Mouse (Mus musculus): Measurements from ENCODE around the gene P2ry12. TPM values are rescaled to one million over a fixed set of nuclear protein-coding genes. Genes with fewer than 3 reads are reported as not detected.

The P2ry12 gene
- 4.5 and 5.6 TPM in 2 replicates for polyA plus RNA-seq (2014; fragmentation: Nextera tagmentation; extraction: Ambion mirVana)

DNA sequence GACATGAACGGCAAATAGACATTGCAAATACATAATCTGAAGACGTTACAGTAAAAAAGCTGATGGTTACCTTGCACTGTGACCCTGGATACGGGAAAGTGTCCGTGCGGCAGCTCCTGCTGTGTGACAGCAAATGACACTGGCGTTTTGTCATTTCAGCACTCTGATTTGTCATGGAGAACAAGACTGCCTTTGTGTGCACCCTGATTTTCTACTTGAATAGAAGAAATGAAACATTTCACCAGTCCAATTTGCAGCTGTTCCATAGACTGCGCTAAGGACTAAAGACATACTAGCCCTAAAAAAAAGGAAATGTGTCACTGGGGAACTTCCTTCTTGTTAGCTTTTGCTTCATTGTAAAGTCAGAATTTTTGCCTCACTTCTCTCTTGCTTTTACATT, at the start of gene P2ry12:
Gene P2ry12 (minus strand): TSS at position 168 of the 400 bp plus-strand sequence.
- Histone ChIP-seq H3K4me3 (replicated peaks; ENCODE audit: low read depth, low read length) (no peak within 1 kb of the TSS), H3K9ac (replicated peaks; ENCODE audit: low read length) (no peak within 1 kb of the TSS), H3K27ac (replicated peaks; ENCODE audit: low read depth, low read length) (no peak within 1 kb of the TSS), H3K4me2 (ENCODE audit: low read length) (peak within 1 kb of the TSS; percentile 22; the same call in 1 of the 2 replicates), H3K36me3 (ENCODE audit: control insufficient read depth, insufficient read depth, low read length) (no peaks in the 10 kb centered on the region), H3K9me3 (ENCODE audit: control insufficient read depth, low read length) (no peaks in the 10 kb centered on the region), H3K27me3 (ENCODE audit: control insufficient read depth, insufficient read depth, low read length) (no peaks in the 10 kb centered on the region), H3K4me1 (ENCODE audit: control insufficient read depth, insufficient read depth, low read length) (peaks cover 11% of the 10 kb centered on the region)
- ATAC-seq (ENCODE audit: low FRiP score, low TSS enrichment) (peak; percentile 48; the same call in 1 of the 2 replicates), DNase-seq (peak; percentile 48)
- 8% methylated on average over 7 of the region's 7 CpGs for WGBS

DNA sequence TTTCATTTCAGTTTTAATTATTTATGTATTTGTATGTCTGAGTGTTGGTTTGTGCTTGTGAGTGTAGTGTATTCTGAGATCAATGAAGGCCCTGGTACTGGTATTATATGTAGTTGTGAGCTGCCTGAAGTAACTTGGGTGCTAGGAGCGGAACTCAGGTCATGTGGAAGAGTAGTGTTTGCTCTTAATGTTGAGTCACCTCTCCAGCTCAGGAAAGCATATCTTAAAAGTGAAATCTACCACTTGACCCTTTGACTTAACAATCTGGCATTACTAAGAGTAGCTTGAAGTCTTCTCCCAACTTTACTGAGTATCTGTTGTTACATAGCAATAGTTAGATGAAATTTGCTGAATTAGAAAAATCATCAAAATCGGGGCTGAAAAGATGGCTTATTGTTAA, 42.8 kb upstream of the P2ry12 start:
- Histone ChIP-seq H3K9ac (replicated peaks; ENCODE audit: low read length) (no peak overlapping the region), H3K36me3 (ENCODE audit: control insufficient read depth, insufficient read depth, low read length) (no peaks in the 10 kb centered on the region), H3K27me3 (ENCODE audit: control insufficient read depth, insufficient read depth, low read length) (no peaks in the 10 kb centered on the region), H3K9me3 (ENCODE audit: control insufficient read depth, low read length) (no peaks in the 10 kb centered on the region), H3K4me2 (ENCODE audit: low read length) (no peak overlapping the region), H3K4me3 (replicated peaks; ENCODE audit: low read depth, low read length) (no peak overlapping the region), H3K27ac (replicated peaks; ENCODE audit: low read depth, low read length) (no peak overlapping the region), H3K4me1 (ENCODE audit: control insufficient read depth, insufficient read depth, low read length) (no peaks in the 10 kb centered on the region)
- 94% methylated on average over 2 of the region's 2 CpGs for WGBS
- DNase-seq = no peak
- ATAC-seq (ENCODE audit: low FRiP score, low TSS enrichment) = no peak

DNA sequence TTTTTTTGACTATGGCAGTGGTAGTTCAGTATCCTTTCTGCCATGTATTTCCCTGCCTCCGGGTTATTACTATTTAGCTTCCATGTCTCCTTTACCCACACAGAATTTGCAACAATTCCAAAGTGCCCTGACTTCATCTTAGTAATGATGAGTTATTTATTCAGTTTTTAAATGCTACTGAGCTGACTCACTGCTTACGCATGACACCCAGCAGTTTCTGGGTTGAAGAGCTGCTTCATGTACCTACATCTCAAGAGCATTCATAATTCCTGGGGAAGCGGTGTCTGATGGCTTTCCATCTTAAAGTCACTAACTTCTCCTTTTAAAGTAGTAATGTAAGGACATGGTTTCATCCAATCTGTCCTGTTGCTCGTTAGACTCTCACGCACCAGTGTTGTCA, 42.3 kb upstream of the P2ry12 start:
- H3K4me3 ChIP-seq (replicated peaks; ENCODE audit: low read depth, low read length) = no peak overlapping the region
- no peaks in the 10 kb centered on the region for H3K9me3 ChIP-seq (ENCODE audit: control insufficient read depth, low read length)
- WGBS = 97% methylated on average over 5 of the region's 5 CpGs
- H3K9ac ChIP-seq (replicated peaks; ENCODE audit: low read length) = no peak overlapping the region
- no peaks in the 10 kb centered on the region for H3K27me3 ChIP-seq (ENCODE audit: control insufficient read depth, insufficient read depth, low read length)
- DNase-seq (no peak), ATAC-seq (ENCODE audit: low FRiP score, low TSS enrichment) (no peak)
- no peak overlapping the region for H3K27ac ChIP-seq (replicated peaks; ENCODE audit: low read depth, low read length)
- H3K4me1 ChIP-seq (ENCODE audit: control insufficient read depth, insufficient read depth, low read length) = no peaks in the 10 kb centered on the region
- H3K36me3 ChIP-seq (ENCODE audit: control insufficient read depth, insufficient read depth, low read length) = no peaks in the 10 kb centered on the region
- H3K4me2 ChIP-seq (ENCODE audit: low read length) = no peak overlapping the region

DNA sequence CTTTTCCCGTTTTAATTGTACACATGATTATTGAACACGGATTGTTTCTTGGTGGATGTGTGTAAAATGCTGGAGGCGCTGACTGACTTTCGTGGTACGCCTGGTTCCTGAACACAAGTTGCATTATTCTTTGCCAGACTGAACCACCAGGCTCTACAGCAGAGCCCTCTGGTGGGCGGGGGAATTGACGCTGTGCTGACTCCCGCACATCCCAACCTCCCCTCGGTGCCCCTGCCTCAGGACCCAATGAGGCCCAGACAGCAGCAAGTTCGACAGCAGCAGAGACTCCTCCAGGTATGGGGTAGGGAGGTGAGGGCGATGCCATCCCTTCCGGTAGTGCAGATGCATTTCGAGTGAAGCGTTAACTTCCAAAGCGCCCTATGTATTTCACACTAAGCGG, 35.0 kb upstream of the P2ry12 start:
- H3K4me1 ChIP-seq (ENCODE audit: control insufficient read depth, insufficient read depth, low read length) = no peaks in the 10 kb centered on the region
- H3K9me3 ChIP-seq (ENCODE audit: control insufficient read depth, low read length) = no peaks in the 10 kb centered on the region
- no peak overlapping the region for H3K4me2 ChIP-seq (ENCODE audit: low read length)
- H3K4me3 ChIP-seq (replicated peaks; ENCODE audit: low read depth, low read length) = no peak overlapping the region
- H3K36me3 ChIP-seq (ENCODE audit: control insufficient read depth, insufficient read depth, low read length) = no peaks in the 10 kb centered on the region
- no peaks in the 10 kb centered on the region for H3K27me3 ChIP-seq (ENCODE audit: control insufficient read depth, insufficient read depth, low read length)
- ATAC-seq (ENCODE audit: low FRiP score, low TSS enrichment) = no peak; the same call in 1 of the 2 replicates
- no peak for DNase-seq
- H3K9ac ChIP-seq (replicated peaks; ENCODE audit: low read length) = no peak overlapping the region
- H3K27ac ChIP-seq (replicated peaks; ENCODE audit: low read depth, low read length) = no peak overlapping the region
- WGBS = 89% methylated on average over 16 of the region's 16 CpGs

DNA sequence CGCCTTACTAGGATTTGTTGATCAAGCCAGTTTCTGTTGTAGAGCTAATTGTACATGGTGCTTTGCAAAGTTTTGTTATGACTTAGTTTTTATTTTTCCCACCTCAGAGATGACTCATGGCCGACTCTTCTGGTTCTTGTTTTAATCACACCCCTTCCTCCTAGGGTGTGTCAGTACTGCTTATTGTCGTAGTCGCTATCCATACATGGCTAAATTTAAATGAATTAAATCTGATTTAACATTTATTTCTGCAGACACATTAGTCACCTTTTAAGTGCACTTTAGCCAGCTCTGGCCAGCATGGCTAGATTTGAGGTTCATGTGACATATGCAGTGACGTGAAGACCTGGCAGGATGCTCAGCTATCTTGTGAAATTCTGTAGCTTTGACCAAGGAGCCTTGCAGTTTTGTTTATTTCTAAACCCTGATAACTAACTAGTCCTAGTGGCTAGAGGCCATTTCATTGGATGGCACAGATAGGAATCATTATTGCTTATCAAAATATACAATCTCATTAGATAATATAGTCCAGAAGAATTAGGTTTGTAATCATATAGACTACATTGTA, 34.0 kb upstream of the P2ry12 start:
- no peak for ATAC-seq (ENCODE audit: low FRiP score, low TSS enrichment)
- WGBS = 95% methylated on average over 5 of the region's 5 CpGs
- H3K4me2 ChIP-seq (ENCODE audit: low read length) = no peak overlapping the region

DNA sequence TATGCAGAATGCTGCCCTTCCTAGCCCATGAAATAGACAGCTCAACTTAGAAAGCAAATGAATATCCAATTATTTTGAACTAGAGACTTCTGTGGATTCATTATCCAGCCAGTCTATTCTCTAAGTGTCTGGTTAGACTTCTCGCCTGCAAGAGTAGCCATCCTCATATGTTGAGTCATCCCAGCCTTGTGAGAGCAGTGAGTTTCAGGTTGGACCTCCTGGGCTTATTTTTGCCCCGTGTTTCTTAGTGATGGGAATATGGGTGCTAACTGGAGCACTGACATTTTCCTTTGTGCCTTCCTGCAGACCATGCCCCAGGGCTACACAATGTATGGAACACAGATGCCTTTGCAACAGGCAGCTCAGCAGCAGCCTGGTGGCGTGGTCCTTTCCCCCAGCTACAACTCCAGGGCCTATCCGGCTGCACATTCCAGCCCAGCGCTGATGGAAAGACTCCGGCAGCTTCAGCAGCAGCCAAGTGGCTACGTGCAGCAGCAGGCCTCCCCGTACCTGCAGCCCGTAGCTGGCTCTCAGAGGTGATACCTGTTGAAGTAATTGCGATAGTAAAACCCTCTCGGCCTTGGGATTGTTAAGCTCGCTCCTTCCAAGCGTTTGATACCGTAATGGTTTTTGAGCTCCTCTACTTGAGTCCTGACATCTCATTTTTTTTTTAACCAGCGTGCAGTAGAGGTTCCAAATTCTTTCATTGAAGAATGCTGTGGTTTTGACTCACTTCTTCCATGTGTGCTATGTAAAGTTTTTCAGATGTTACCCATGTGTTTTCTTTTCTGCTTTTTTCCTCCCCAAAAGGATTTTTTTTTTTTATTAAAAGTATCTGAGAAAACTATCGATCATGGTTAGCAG, 33.3 kb upstream of the P2ry12 start:
- WGBS = 93% methylated on average over 16 of the region's 16 CpGs
- no peak overlapping the region for H3K4me2 ChIP-seq (ENCODE audit: low read length)
- H3K36me3 ChIP-seq (ENCODE audit: control insufficient read depth, insufficient read depth, low read length) = no peaks in the 10 kb centered on the region
- ATAC-seq (ENCODE audit: low FRiP score, low TSS enrichment) (no peak), DNase-seq (no peak)
- no peaks in the 10 kb centered on the region for H3K4me1 ChIP-seq (ENCODE audit: control insufficient read depth, insufficient read depth, low read length)
- no peaks in the 10 kb centered on the region for H3K27me3 ChIP-seq (ENCODE audit: control insufficient read depth, insufficient read depth, low read length)
- no peaks in the 10 kb centered on the region for H3K9me3 ChIP-seq (ENCODE audit: control insufficient read depth, low read length)
- H3K4me3 ChIP-seq (replicated peaks; ENCODE audit: low read depth, low read length) = no peak overlapping the region
- H3K9ac ChIP-seq (replicated peaks; ENCODE audit: low read length) = no peak overlapping the region
- H3K27ac ChIP-seq (replicated peaks; ENCODE audit: low read depth, low read length) = no peak overlapping the region

More for the DNA sequence above, 34.0 kb upstream of the P2ry12 start:
- no peak overlapping the region for H3K4me3 ChIP-seq (replicated peaks; ENCODE audit: low read depth, low read length)
- H3K27me3 ChIP-seq (ENCODE audit: control insufficient read depth, insufficient read depth, low read length) = no peaks in the 10 kb centered on the region
- no peaks in the 10 kb centered on the region for H3K9me3 ChIP-seq (ENCODE audit: control insufficient read depth, low read length)
- H3K9ac ChIP-seq (replicated peaks; ENCODE audit: low read length) = no peak overlapping the region
- H3K4me1 ChIP-seq (ENCODE audit: control insufficient read depth, insufficient read depth, low read length) = no peaks in the 10 kb centered on the region
- no peaks in the 10 kb centered on the region for H3K36me3 ChIP-seq (ENCODE audit: control insufficient read depth, insufficient read depth, low read length)
- no peak for DNase-seq
- no peak overlapping the region for H3K27ac ChIP-seq (replicated peaks; ENCODE audit: low read depth, low read length)

DNA sequence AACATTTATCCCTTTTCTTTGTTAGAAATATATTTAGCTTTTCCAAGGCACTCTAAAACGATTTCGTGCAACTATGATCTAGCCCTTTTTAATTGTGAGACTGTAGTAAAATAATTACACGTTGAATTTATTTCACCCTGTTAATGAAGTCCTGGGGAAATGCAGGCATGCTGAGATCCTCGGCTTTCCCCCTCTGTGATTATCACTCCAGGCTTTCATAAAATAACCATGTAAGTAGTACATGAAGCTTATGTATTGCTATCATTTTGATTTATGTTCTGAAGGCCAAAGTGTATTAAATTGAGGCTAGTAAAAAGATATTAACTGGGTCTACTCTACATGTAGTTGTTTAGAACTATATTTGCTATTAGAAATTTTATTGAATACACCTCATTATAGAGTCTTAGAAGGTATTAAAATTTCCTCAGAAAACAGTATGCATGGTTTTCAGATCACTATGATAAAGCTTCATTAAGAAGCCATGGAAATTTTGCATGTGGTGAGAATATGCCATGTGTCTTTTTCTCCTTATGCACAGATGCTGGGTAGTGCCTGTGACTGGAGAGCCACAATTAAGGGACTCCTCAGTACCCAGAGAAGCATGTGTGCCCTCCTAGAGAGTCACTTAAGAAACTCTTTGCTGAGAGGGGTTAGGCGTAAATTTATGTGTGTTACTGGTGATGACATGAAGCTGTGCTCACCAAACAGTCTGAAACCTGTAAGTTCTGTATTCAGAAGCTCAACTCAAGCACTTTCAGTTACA, 30.9 kb upstream of the P2ry12 start:
- ATAC-seq (ENCODE audit: low FRiP score, low TSS enrichment) = no peak

DNA sequence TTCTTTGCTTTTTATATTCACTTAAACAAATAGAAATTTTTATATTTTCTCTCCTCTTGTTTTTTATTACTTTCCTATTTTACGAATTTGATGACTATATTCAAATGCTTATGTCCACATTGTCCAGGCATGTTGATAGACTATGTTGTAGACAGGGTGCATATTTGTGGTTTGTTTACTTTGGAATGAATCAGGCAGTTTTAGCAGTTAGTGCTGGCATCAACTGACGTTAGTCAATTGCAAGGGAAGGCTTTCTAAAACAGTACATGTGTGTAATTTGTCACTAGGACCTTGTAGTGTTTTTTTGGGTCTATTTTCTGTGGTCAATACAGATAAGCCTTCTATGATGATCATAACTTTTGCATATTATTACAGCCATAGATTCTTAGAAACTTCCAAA, 27.9 kb upstream of the P2ry12 start:
- no peaks in the 10 kb centered on the region for H3K9me3 ChIP-seq (ENCODE audit: control insufficient read depth, low read length)
- H3K36me3 ChIP-seq (ENCODE audit: control insufficient read depth, insufficient read depth, low read length) = no peaks in the 10 kb centered on the region
- H3K4me1 ChIP-seq (ENCODE audit: control insufficient read depth, insufficient read depth, low read length) = no peaks in the 10 kb centered on the region
- DNase-seq (no peak), ATAC-seq (ENCODE audit: low FRiP score, low TSS enrichment) (no peak)
- WGBS = 85% methylated on average over 2 of the region's 2 CpGs
- H3K27ac ChIP-seq (replicated peaks; ENCODE audit: low read depth, low read length) = no peak overlapping the region
- H3K4me2 ChIP-seq (ENCODE audit: low read length) = no peak overlapping the region
- no peak overlapping the region for H3K9ac ChIP-seq (replicated peaks; ENCODE audit: low read length)
- no peak overlapping the region for H3K4me3 ChIP-seq (replicated peaks; ENCODE audit: low read depth, low read length)
- no peaks in the 10 kb centered on the region for H3K27me3 ChIP-seq (ENCODE audit: control insufficient read depth, insufficient read depth, low read length)

More for the DNA sequence above, 30.9 kb upstream of the P2ry12 start:
- Histone ChIP-seq H3K9ac (replicated peaks; ENCODE audit: low read length) (no peak overlapping the region), H3K4me1 (ENCODE audit: control insufficient read depth, insufficient read depth, low read length) (no peaks in the 10 kb centered on the region), H3K27ac (replicated peaks; ENCODE audit: low read depth, low read length) (no peak overlapping the region), H3K4me3 (replicated peaks; ENCODE audit: low read depth, low read length) (no peak overlapping the region), H3K36me3 (ENCODE audit: control insufficient read depth, insufficient read depth, low read length) (no peaks in the 10 kb centered on the region), H3K9me3 (ENCODE audit: control insufficient read depth, low read length) (no peaks in the 10 kb centered on the region), H3K4me2 (ENCODE audit: low read length) (no peak overlapping the region), H3K27me3 (ENCODE audit: control insufficient read depth, insufficient read depth, low read length) (no peaks in the 10 kb centered on the region)
- WGBS = 83% methylated on average over 5 of the region's 5 CpGs
- DNase-seq = no peak
